Mouse (Mus musculus) heart, embryonic 15.5 days (tissue): ENCODE results near the gene 1810013L24Rik. TPM values are rescaled to one million over a fixed set of nuclear protein-coding genes. Genes with fewer than 3 reads are reported as not detected.

Experiments
- polyA plus RNA-seq: library from polyadenylated mRNA; unstranded; fragments of >200 nt; fragmentation: Nextera tagmentation; extraction: Ambion mirVana; gene quantifications from 2 replicates; pipeline ENCODE4 v1.2.1, GENCODE M21; 2015

The 1810013L24Rik gene
- polyA plus RNA-seq, 1 experiment from 2014 or later, result 16.3 TPM

Other genes starting within 250 kb of the 1810013L24Rik start
- 34.9 and 39.1 TPM in 2 replicates for gene Pmm2, start 192.4 kb upstream of the 1810013L24Rik start, polyA plus RNA-seq
- 14.9 and 18.4 TPM in 2 replicates for gene Tmem186, start 192.4 kb upstream of the 1810013L24Rik start, polyA plus RNA-seq
- gene Carhsp1, start 157.9 kb upstream of the 1810013L24Rik start, polyA plus RNA-seq, result 71.1 and 82.7 TPM in 2 replicates
- not detected in 2 replicates for gene Gm5767, start 149.3 kb upstream of the 1810013L24Rik start, polyA plus RNA-seq
- 12.5 and 15.6 TPM in 2 replicates for gene Usp7, start 37.8 kb upstream of the 1810013L24Rik start, polyA plus RNA-seq